Mouse (Mus musculus) MEL (cell line): ENCODE measurements around the gene Rbfox3. TPM values are rescaled to one million over a fixed set of nuclear protein-coding genes. Genes with fewer than 3 reads are reported as not detected.

Experiments
- DNase-seq: peaks from one replicate; pipeline ENCODE4 v3.0.0; 2011; ENCODE audit warnings: low read depth, low spot score
- H3K27ac ChIP-seq: 2 replicates; pipeline ENCODE4 v1.5.1; 2012; ENCODE audit warnings: low read depth, mild to moderate bottlenecking, control low read depth, low read length, moderate library complexity; ENCODE audit not compliant: control insufficient read depth
- H3K27me3 ChIP-seq, 2 experiments: fragments of 150-350 bp in 1 of 2; sonication (generic) in 1 of 2; 2 replicates each; pipeline ENCODE4 v1.6.1; 2012; ENCODE audit warnings: low read length in 2 of 2, mild to moderate bottlenecking in 2 of 2, improper control_type of control experiment in 1 of 2, moderate library complexity in 1 of 2; ENCODE audit not compliant: insufficient read depth in 2 of 2, control insufficient read depth in 1 of 2
- H3K36me3 ChIP-seq, 2 experiments: 2 replicates each; pipeline ENCODE4 v1.6.1; 2012 to 2014; ENCODE audit warnings: low read length in 2 of 2, improper control_type of control experiment in 1 of 2, inconsistent platforms in 1 of 2, mild to moderate bottlenecking in 1 of 2; ENCODE audit not compliant: insufficient read depth in 2 of 2, control insufficient read depth in 1 of 2
- H3K4me1 ChIP-seq, 2 experiments: fragments of 150-350 bp in 1 of 2; sonication (generic) in 1 of 2; 2 replicates each; pipeline ENCODE4 v1.6.1; 2012; ENCODE audit warnings: low read length in 2 of 2, improper control_type of control experiment in 1 of 2, mild to moderate bottlenecking in 1 of 2; ENCODE audit not compliant: insufficient read depth in 2 of 2, control insufficient read depth in 1 of 2
- H3K4me3 ChIP-seq, 2 experiments: fragments of 150-350 bp in 1 of 2; sonication (generic) in 1 of 2; 2 replicates each; pipeline ENCODE4 v1.5.1; 2012; ENCODE audit warnings: low read depth in 2 of 2, low read length in 2 of 2, mild to moderate bottlenecking in 2 of 2, moderate library complexity in 2 of 2, control low read depth in 1 of 2, improper control_type of control experiment in 1 of 2; ENCODE audit not compliant: control insufficient read depth in 1 of 2, insufficient read depth in 1 of 2
- H3K79me2 ChIP-seq: 2 replicates; pipeline ENCODE4 v1.6.1; 2012; ENCODE audit warnings: mild to moderate bottlenecking, low read length, moderate library complexity; ENCODE audit not compliant: control insufficient read depth, poor library complexity, insufficient read depth
- H3K9ac ChIP-seq: 2 replicates; pipeline ENCODE4 v1.6.1; 2012; ENCODE audit warnings: low read depth, mild to moderate bottlenecking, control low read depth, low read length, moderate library complexity; ENCODE audit not compliant: control insufficient read depth, poor library complexity, severe bottlenecking
- H3K9me3 ChIP-seq: fragments of 150-350 bp; sonication (generic); replicated peaks from 2 replicates; pipeline ENCODE4 v1.6.1; 2012; ENCODE audit warnings: mild to moderate bottlenecking, low read length, improper control_type of control experiment, moderate library complexity; ENCODE audit not compliant: insufficient read depth
- CHD2 ChIP-seq: IDR thresholded peaks from 2 replicates; pipeline ENCODE4 v1.6.1; 2011; ENCODE audit warnings: low read length, improper control_type of control experiment
- EP300 ChIP-seq, 2 experiments: IDR thresholded peaks; 2 replicates each; pipeline ENCODE4 v1.6.1; 2011; ENCODE audit warnings: improper control_type of control experiment in 2 of 2, low read length in 2 of 2, low read depth in 1 of 2, mild to moderate bottlenecking in 1 of 2
- GABPA ChIP-seq: IDR thresholded peaks from 2 replicates; pipeline ENCODE4 v1.6.1; 2012; ENCODE audit warnings: low read depth, mild to moderate bottlenecking, inconsistent platforms, low read length, improper control_type of control experiment, moderate library complexity
- HCFC1 ChIP-seq: IDR thresholded peaks from 2 replicates; pipeline ENCODE4 v1.6.1; 2012; ENCODE audit warnings: low read depth, mild to moderate bottlenecking, inconsistent platforms, low read length, improper control_type of control experiment, moderate library complexity
- JUND ChIP-seq: IDR thresholded peaks from 2 replicates; pipeline ENCODE4 v1.6.1; 2011; ENCODE audit warnings: low read depth, mild to moderate bottlenecking, improper control_type of control experiment, low read length
- KAT2A ChIP-seq: conservative IDR thresholded peaks from 2 replicates; pipeline ENCODE4 v1.6.1; 2012; ENCODE audit warnings: low read depth, low read length, improper control_type of control experiment, inconsistent platforms
- MAFK ChIP-seq: IDR thresholded peaks from 2 replicates; pipeline ENCODE4 v1.6.1; 2011; ENCODE audit warnings: low read depth, mild to moderate bottlenecking, low read length, improper control_type of control experiment, borderline replicate concordance
- MAX ChIP-seq: IDR thresholded peaks from 2 replicates; pipeline ENCODE4 v1.6.1; 2011; ENCODE audit warnings: low read length, improper control_type of control experiment
- MYB ChIP-seq: IDR thresholded peaks from 2 replicates; pipeline ENCODE4 v1.6.1; 2011; ENCODE audit warnings: mild to moderate bottlenecking, low read depth, low read length, improper control_type of control experiment
- MYC ChIP-seq: IDR thresholded peaks from 2 replicates; pipeline ENCODE4 v1.6.1; 2011; ENCODE audit warnings: low read depth, mild to moderate bottlenecking, low read length, improper control_type of control experiment, moderate library complexity
- NELFE ChIP-seq: IDR thresholded peaks from 2 replicates; pipeline ENCODE4 v1.6.1; 2011; ENCODE audit warnings: low read depth, low read length, improper control_type of control experiment
- NRF1 ChIP-seq: IDR thresholded peaks from 2 replicates; pipeline ENCODE4 v1.6.1; 2014; ENCODE audit warnings: low read depth, mild to moderate bottlenecking, inconsistent platforms, low read length, improper control_type of control experiment, moderate library complexity; ENCODE audit not compliant: poor library complexity, insufficient read depth, severe bottlenecking
- POLR2A ChIP-seq, 2 experiments: IDR thresholded peaks; 2 replicates each; pipeline ENCODE4 v1.6.1; 2011 to 2012; ENCODE audit warnings: low read length in 2 of 2, mild to moderate bottlenecking in 2 of 2, control low read depth in 1 of 2, improper control_type of control experiment in 1 of 2, low read depth in 1 of 2, moderate library complexity in 1 of 2; ENCODE audit not compliant: control insufficient read depth in 1 of 2, insufficient read depth in 1 of 2, poor library complexity in 1 of 2
- POLR2AphosphoS5 ChIP-seq: IDR thresholded peaks from 2 replicates; pipeline ENCODE4 v1.6.1; 2012; ENCODE audit warnings: low read depth, borderline replicate concordance, mild to moderate bottlenecking, inconsistent platforms, low read length, moderate library complexity, mixed read lengths
- RAD21 ChIP-seq: IDR thresholded peaks from 2 replicates; pipeline ENCODE4 v1.6.1; 2011; ENCODE audit warnings: mild to moderate bottlenecking, low read depth, low read length, improper control_type of control experiment
- RCOR1 ChIP-seq: IDR thresholded peaks from 2 replicates; pipeline ENCODE4 v1.6.1; 2012; ENCODE audit warnings: low read depth, mild to moderate bottlenecking, inconsistent platforms, low read length, improper control_type of control experiment
- TBP ChIP-seq: IDR thresholded peaks from 2 replicates; pipeline ENCODE4 v1.8.0; 2011; ENCODE audit warnings: low read depth, low read length, improper control_type of control experiment
- USF1 ChIP-seq: IDR thresholded peaks from 2 replicates; pipeline ENCODE4 v1.6.1; 2014; ENCODE audit warnings: low read depth, mild to moderate bottlenecking, inconsistent platforms, low read length, improper control_type of control experiment, moderate library complexity
- USF2 ChIP-seq, 2 experiments: IDR thresholded peaks; 2 replicates each; pipeline ENCODE4 v1.6.1; 2011 to 2012; ENCODE audit warnings: improper control_type of control experiment in 2 of 2, low read length in 2 of 2, borderline replicate concordance in 1 of 2, inconsistent platforms in 1 of 2, low read depth in 1 of 2, mild to moderate bottlenecking in 1 of 2; ENCODE audit not compliant: insufficient read depth in 1 of 2
- ZC3H11A ChIP-seq: IDR thresholded peaks from 2 replicates; pipeline ENCODE4 v1.6.1; 2012; ENCODE audit warnings: low read depth, mild to moderate bottlenecking, inconsistent platforms, low read length, improper control_type of control experiment
- ZKSCAN1 ChIP-seq: IDR thresholded peaks from 2 replicates; pipeline ENCODE4 v1.6.1; 2012; ENCODE audit warnings: low read depth, mild to moderate bottlenecking, inconsistent platforms, low read length, improper control_type of control experiment, moderate library complexity
- ZMIZ1 ChIP-seq: IDR thresholded peaks from 2 replicates; pipeline ENCODE4 v1.6.1; 2012; ENCODE audit warnings: low read depth, mild to moderate bottlenecking, inconsistent platforms, low read length, improper control_type of control experiment, moderate library complexity
- ZNF384 ChIP-seq: IDR thresholded peaks from 2 replicates; pipeline ENCODE4 v1.6.1; 2012; ENCODE audit warnings: low read depth, mild to moderate bottlenecking, inconsistent platforms, low read length, improper control_type of control experiment
- polyA plus RNA-seq, 2 experiments: library from polyadenylated mRNA; stranded (reverse) in 1 of 2; unstranded in 1 of 2; fragments of >175 nt in 1 of 2; fragments of >200 nt in 1 of 2; gene quantifications; 2 replicates each; pipeline versions ENCODE4 v1.2.1 to v1.2.4; 2012; ENCODE audit warnings: low replicate concordance in 2 of 2, low read depth in 1 of 2; ENCODE audit not compliant: insufficient read length in 2 of 2, insufficient read depth in 1 of 2, missing spikeins in 1 of 2
- total RNA-seq: library from RNA; depleted of rRNA; stranded (reverse); fragments of 300-350 nt; gene quantifications from 2 replicates; pipeline ENCODE4 v1.2.3, GENCODE M21; 2012

Gene Rbfox3
- total and polyA plus RNA-seq, 3 experiments, result not detected

GRCm38 (mm10) chr11:118495065-118495464 is 416.3 kb downstream of the Rbfox3 start:
- Histone ChIP-seq H3K36me3 (no peaks in the 10 kb centered on the region), H3K27me3 (no peaks in the 10 kb centered on the region; a peak in 1 of 4 replicates), H3K9me3 (no peaks in the 10 kb centered on the region), H3K27ac (no peak overlapping the region), H3K4me3 (no peak overlapping the region), H3K9ac (no peak overlapping the region), H3K4me1 (no peaks in the 10 kb centered on the region), H3K79me2 (no peaks in the 10 kb centered on the region)
- no peak for TF ChIP-seq NRF1
- no peak for TF ChIP-seq ZKSCAN1
- no peak for TF ChIP-seq USF2 (IDR thresholded peaks at IDR 0.05; ENCODE audit: borderline replicate concordance in 1 of 2, insufficient read depth in 1 of 2, low read depth in 1 of 2, low read length in 2 of 2)
- TF ChIP-seq HCFC1, result no peak
- no peak for TF ChIP-seq ZC3H11A
- no peak for TF ChIP-seq POLR2A (IDR thresholded peaks at IDR 0.05; ENCODE audit: control insufficient read depth in 1 of 2, insufficient read depth in 1 of 2, low read depth in 1 of 2, low read length in 2 of 2, poor library complexity in 1 of 2)
- no peak for TF ChIP-seq MYB
- no peak for TF ChIP-seq RCOR1
- no peak for TF ChIP-seq NELFE
- no peak for TF ChIP-seq ZNF384
- no peak for TF ChIP-seq ZMIZ1
- TF ChIP-seq MAX, result no peak
- no peak for TF ChIP-seq MYC
- TF ChIP-seq GABPA, result no peak
- TF ChIP-seq KAT2A, result no peak
- TF ChIP-seq MAFK, result no peak
- no peak for TF ChIP-seq EP300 (IDR thresholded peaks at IDR 0.05; ENCODE audit: low read depth in 1 of 2, low read length in 2 of 2)
- DNase-seq, result no peak

DNA sequence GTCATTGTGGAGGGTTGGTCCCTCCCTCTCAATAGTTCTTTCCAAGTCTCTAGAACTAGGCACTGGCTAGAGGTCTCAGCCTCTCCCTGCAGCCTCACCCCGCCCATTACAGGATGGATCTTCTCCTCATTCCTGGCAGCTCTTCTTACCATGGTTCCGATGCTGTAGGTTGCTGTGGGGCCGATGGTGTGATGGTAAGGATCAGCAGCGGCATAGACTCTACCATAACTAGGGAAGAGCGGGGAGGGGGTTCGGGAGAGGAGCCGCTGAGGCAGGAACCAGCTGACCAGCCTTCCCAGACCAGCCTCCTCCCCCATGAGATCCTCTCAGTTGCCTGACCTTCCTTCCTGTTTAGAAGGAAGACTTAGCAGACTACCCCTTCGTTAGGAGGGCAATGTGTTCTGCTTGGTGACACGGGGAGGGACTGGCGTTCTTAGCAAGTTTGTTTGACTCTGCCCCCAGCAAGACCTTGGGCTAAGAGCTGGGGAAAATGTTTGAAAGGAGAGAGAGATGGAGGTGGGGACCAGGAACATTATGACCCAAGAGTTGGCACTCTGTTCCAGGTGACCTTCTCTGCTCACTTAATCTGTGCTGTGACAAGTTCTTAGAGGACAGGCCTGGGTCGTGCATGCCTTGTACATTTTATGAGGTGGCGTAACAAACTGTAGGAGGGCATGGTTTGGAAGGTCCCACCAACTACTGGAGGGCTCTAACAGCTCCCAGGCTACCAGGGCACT is 417.2 kb downstream of the Rbfox3 start:
- Histone ChIP-seq H3K4me1 (no peaks in the 10 kb centered on the region), H3K4me3 (no peak overlapping the region), H3K79me2 (no peaks in the 10 kb centered on the region), H3K9ac (no peak overlapping the region), H3K36me3 (no peaks in the 10 kb centered on the region), H3K27me3 (no peaks in the 10 kb centered on the region; a peak in 1 of 4 replicates), H3K9me3 (no peaks in the 10 kb centered on the region), H3K27ac (no peak overlapping the region)
- DNase-seq, result no peak
- no peak for TF ChIP-seq TBP
- no peak for TF ChIP-seq ZC3H11A
- TF ChIP-seq POLR2AphosphoS5, result no peak
- no peak for TF ChIP-seq RAD21
- no peak for TF ChIP-seq CHD2
- TF ChIP-seq USF1, result no peak
- TF ChIP-seq ZNF384, result no peak
- no peak for TF ChIP-seq JUND
- TF ChIP-seq EP300 (IDR thresholded peaks at IDR 0.05; ENCODE audit: low read depth in 1 of 2, low read length in 2 of 2), result no peak
